Mouse (Mus musculus) midbrain, embryonic 16.5 days (tissue): Measurements from ENCODE around the gene Per3. TPM values are rescaled to one million over a fixed set of nuclear protein-coding genes. Genes with fewer than 3 reads are reported as not detected.

Source experiments
- ATAC-seq: fragments of 200-750 bp; cut with Nextera tagmentation; 2 replicates; pipeline ENCODE4 v1.8.0; 2017; ENCODE audit warnings: moderate TSS enrichment
- H3K27ac ChIP-seq: fragments of 300-500 bp; sonication (generic); 2 replicates; pipeline ENCODE4 v1.5.1; 2014; ENCODE audit warnings: mild to moderate bottlenecking, low read length, mixed read lengths
- H3K27me3 ChIP-seq: fragments of 300-500 bp; sonication (generic); 2 replicates; pipeline ENCODE4 v1.6.1; 2014; ENCODE audit warnings: low read depth, low read length, mixed read lengths; ENCODE audit not compliant: control insufficient read depth, insufficient read depth
- H3K36me3 ChIP-seq: fragments of 300-500 bp; sonication (generic); 2 replicates; pipeline ENCODE4 v1.6.1; 2014; ENCODE audit warnings: mild to moderate bottlenecking, low read length, moderate library complexity, mixed read lengths; ENCODE audit not compliant: control insufficient read depth, insufficient read depth
- H3K4me1 ChIP-seq: fragments of 300-500 bp; sonication (generic); 2 replicates; pipeline ENCODE4 v1.6.1; 2014; ENCODE audit warnings: mild to moderate bottlenecking, low read length, mixed read lengths; ENCODE audit not compliant: control insufficient read depth, insufficient read depth
- H3K4me2 ChIP-seq: fragments of 300-500 bp; sonication (generic); 2 replicates; pipeline ENCODE4 v1.6.1; 2014; ENCODE audit warnings: mild to moderate bottlenecking, low read length, mixed read lengths
- H3K4me3 ChIP-seq: fragments of 300-500 bp; sonication (generic); 2 replicates; pipeline ENCODE4 v1.5.1; 2014; ENCODE audit warnings: low read depth, mild to moderate bottlenecking, low read length, moderate library complexity, mixed read lengths
- H3K9ac ChIP-seq: fragments of 300-500 bp; sonication (generic); 2 replicates; pipeline ENCODE4 v1.6.1; 2014; ENCODE audit warnings: low read depth, low read length, mixed read lengths
- H3K9me3 ChIP-seq: fragments of 300-500 bp; sonication (generic); replicated peaks from 2 replicates; pipeline ENCODE4 v1.6.1; 2014; ENCODE audit warnings: mild to moderate bottlenecking, low read length, mixed read lengths; ENCODE audit not compliant: control insufficient read depth, poor library complexity, severe bottlenecking
- WGBS: fragments of 180-500 bp; shearing (Covaris S2); extraction: QIAGEN DNeasy Blood & Tissue Kit; methylation state at CpG from one replicate; pipeline ENCODE4 v1.1.7; 2014; 5-methylcytosine and 5-hydroxymethylcytosine counted together
- polyA plus RNA-seq: library from polyadenylated mRNA; unstranded; fragments of >200 nt; fragmentation: Nextera tagmentation; extraction: Ambion mirVana; gene quantifications from 2 replicates; pipeline ENCODE4 v1.2.1, GENCODE M21; 2015

The Per3 gene
- polyA plus RNA-seq, 1 experiment from 2014 or later, result 3.7 TPM

DNA sequence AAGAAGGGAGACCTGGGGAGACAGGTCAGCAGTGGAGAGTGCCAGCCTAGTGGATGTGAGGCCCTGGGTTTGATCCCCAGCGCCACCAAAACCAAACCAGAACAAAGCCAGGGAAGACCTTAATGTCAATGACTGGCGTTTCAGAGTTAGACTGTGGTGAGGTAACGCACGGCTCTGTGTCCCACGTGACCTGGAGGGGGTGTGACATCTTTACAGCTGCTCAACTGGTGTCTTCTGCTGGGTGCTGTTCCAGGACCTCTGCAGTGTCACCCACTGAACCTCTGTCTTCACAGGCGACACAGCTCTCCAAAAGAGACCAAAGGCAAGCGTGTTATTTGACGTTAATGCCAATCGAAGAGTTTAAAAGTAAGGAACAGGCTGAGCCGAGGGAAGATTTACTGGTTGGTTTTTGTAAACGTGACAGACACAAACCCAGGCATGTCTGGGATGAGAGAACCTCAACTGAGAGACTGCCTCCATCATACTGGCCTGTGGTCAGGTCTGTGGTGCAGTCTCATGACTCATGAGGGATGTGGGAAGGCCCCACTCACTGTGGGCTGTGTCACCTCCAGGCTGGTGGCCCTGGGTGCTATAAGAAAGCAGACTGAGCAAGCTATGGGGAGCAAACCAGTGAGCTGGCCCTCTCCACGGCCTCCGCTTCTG lies 38.7 kb downstream of the Per3 start:
- ATAC-seq, result no peak
- Histone ChIP-seq H3K9me3 (no peaks in the 10 kb centered on the region), H3K27me3 (no peaks in the 10 kb centered on the region), H3K4me2 (no peak overlapping the region), H3K36me3 (peaks cover 4% of the 10 kb centered on the region; the same call in 1 of the 2 replicates), H3K9ac (no peak overlapping the region), H3K4me3 (no peak overlapping the region), H3K4me1 (no peaks in the 10 kb centered on the region), H3K27ac (no peak overlapping the region)
- WGBS, result 94% methylated on average over 13 of the region's 13 CpGs

DNA sequence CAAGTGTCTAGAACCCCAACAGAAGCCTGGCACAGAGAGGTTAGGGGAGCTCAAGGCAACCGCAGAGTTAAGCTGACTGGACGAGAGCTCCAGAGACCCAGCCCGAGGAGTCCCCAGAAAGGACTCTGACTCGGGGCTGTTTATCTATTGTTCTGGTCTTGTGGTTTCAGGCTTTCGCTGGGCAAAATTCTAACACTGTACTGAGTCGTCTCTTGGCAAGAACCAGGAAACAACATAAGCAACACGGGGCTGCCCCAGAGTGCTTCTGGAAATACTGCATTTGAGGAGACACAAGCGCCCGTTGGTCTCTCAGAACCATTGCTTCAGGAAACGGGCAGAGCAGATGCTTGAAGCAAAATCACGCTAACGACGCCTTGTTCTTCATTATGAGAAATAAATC lies 43.1 kb downstream of the Per3 start:
- H3K4me1 ChIP-seq, result no peaks in the 10 kb centered on the region
- no peak overlapping the region for H3K4me3 ChIP-seq
- H3K27ac ChIP-seq, result no peak overlapping the region
- no peak overlapping the region for H3K9ac ChIP-seq
- WGBS, result 76% methylated on average over 13 of the region's 13 CpGs
- H3K27me3 ChIP-seq, result no peaks in the 10 kb centered on the region
- H3K36me3 ChIP-seq, result peaks cover 4% of the 10 kb centered on the region; the same call in 1 of the 2 replicates
- ATAC-seq, result no peak
- H3K9me3 ChIP-seq, result no peaks in the 10 kb centered on the region
- no peak overlapping the region for H3K4me2 ChIP-seq

DNA sequence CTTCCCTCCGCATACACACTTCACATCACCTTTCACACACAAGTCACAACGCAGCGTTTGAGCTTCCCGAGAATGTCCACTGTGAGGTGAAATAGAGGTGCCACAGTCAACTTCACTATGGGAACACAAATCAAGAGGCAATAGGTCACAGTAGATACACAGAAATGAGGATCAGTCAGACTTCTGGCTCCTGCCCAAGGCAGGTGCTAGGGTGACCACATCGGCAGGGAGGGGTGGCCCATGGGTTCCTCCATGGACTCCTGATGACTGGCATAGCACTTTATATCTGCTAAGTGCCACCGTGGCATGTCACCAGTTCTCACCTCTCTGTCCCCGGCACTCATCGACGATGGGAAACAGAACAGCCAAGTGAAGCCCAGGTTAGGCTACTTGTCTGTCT lies 45.8 kb downstream of the Per3 start:
- no peak overlapping the region for H3K27ac ChIP-seq
- no peak overlapping the region for H3K4me2 ChIP-seq
- no peaks in the 10 kb centered on the region for H3K4me1 ChIP-seq
- no peak for ATAC-seq
- H3K4me3 ChIP-seq, result no peak overlapping the region
- H3K9ac ChIP-seq, result no peak overlapping the region
- H3K9me3 ChIP-seq, result no peaks in the 10 kb centered on the region
- H3K36me3 ChIP-seq, result no peaks in the 10 kb centered on the region
- H3K27me3 ChIP-seq, result no peaks in the 10 kb centered on the region
- 95% methylated on average over 9 of the region's 9 CpGs for WGBS

DNA sequence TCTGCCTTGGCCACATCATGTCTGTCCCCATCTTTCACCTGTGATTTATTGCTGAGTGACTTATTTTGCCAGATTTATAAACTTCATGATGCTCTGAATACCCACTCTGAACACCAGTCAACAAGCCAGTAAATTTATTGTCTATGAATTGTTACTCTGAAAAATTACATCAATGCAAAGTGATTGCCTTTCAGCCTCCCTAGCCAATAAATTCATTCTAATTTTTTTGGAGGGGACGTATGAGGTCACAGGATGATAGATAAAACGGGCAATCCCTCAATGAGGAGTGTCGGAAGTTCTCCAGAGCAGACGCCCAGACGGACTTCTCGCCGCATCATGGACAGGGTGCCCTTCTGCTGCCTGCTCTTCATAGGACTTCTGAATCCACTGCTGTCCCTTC lies 47.7 kb downstream of the Per3 start, which contains the start of gene Uts2:
Gene Uts2 (plus strand): TSS at position 301 of the 400 bp plus-strand sequence.
- WGBS, result 93% methylated on average over 7 of the region's 7 CpGs
- H3K36me3 ChIP-seq, result no peaks in the 10 kb centered on the region
- no peak for ATAC-seq

DNA sequence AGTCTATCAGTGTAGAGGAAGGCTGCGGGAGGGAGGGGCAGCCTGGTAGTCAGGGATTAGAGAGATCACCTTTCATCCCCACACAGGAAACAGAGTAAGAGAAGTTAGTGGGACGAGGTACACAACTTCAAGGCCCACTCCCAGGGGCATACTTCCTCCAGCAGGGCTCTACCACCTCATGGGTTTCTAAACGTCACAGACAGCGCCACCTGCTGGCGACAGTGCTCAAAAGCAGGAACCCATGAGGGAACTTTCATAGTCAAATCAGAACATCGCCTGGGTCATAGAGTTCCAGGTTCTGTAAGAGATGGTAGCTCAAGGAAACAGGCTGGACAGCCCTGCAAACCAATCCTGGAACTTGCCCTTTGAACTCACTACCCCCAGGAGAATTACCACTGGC lies 54.3 kb downstream of the Per3 start:
- WGBS, result 48% methylated on average over 6 of the region's 6 CpGs
- H3K27me3 ChIP-seq, result no peaks in the 10 kb centered on the region

More for the DNA sequence above, 47.7 kb downstream of the Per3 start, which contains the start of gene Uts2:
- H3K27me3 ChIP-seq, result no peaks in the 10 kb centered on the region
- H3K27ac ChIP-seq, result no peak within 1 kb of the TSS
- H3K4me1 ChIP-seq, result no peaks in the 10 kb centered on the region
- H3K4me3 ChIP-seq, result no peak within 1 kb of the TSS
- H3K9me3 ChIP-seq, result no peaks in the 10 kb centered on the region
- H3K9ac ChIP-seq, result no peak within 1 kb of the TSS
- H3K4me2 ChIP-seq, result no peak within 1 kb of the TSS

DNA sequence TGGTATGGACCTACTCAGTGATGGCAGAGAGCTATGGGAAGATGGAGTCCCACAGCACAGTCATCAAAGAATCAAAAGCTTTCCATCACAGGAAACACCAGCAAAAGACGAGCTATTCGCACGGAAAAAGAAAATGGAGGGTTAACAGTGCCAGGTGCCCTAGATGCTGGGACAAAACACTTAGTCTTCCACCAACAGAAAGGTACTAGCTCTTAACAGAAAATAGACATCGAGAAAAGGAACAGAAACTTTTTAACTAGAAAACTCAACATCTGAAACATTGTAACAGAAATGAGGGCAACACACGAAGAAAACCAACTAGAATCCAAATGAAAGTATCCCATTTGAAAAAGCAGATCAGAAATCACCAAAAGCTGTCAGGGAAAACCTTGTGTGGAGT lies 64.3 kb downstream of the Per3 start:
- 91% methylated on average over 5 of the region's 5 CpGs for WGBS

More for the DNA sequence above, 54.3 kb downstream of the Per3 start:
- no peak overlapping the region for H3K9ac ChIP-seq
- H3K27ac ChIP-seq, result no peak overlapping the region
- H3K4me3 ChIP-seq, result no peak overlapping the region
- H3K4me1 ChIP-seq, result no peaks in the 10 kb centered on the region
- no peak for ATAC-seq
- no peaks in the 10 kb centered on the region for H3K36me3 ChIP-seq
- no peaks in the 10 kb centered on the region for H3K9me3 ChIP-seq
- H3K4me2 ChIP-seq, result no peak overlapping the region

DNA sequence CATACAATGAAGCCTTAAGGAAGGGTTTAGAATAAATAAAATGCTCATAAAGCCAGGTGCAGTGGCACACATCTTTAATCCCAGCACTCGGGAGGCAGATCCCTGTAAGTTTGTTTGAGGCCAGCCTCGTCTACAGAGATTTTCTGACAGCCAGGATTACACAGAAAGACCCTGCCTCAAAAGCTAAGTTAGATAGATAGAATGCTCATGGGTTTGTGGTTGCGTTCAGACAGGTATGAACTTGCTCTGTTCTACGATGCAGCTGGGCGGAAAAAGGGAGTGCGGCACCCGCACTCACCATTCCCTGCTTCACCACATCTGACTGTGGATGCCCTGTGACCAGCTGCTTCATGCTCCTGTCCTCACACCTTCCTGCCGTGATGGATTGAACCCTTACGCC lies 65.0 kb downstream of the Per3 start:
- Histone ChIP-seq H3K9me3 (no peaks in the 10 kb centered on the region), H3K36me3 (no peaks in the 10 kb centered on the region), H3K9ac (no peak overlapping the region), H3K4me2 (no peak overlapping the region), H3K27ac (no peak overlapping the region), H3K27me3 (no peaks in the 10 kb centered on the region), H3K4me3 (no peak overlapping the region), H3K4me1 (no peaks in the 10 kb centered on the region)
- 84% methylated on average over 9 of the region's 9 CpGs for whole genome bisulfite sequencing
- no peak for ATAC-seq

More for the DNA sequence above, 64.3 kb downstream of the Per3 start:
- Histone ChIP-seq H3K27ac (no peak overlapping the region), H3K9ac (no peak overlapping the region), H3K4me2 (no peak overlapping the region), H3K36me3 (no peaks in the 10 kb centered on the region), H3K4me1 (no peaks in the 10 kb centered on the region), H3K27me3 (no peaks in the 10 kb centered on the region), H3K9me3 (no peaks in the 10 kb centered on the region), H3K4me3 (no peak overlapping the region)
- ATAC-seq, result no peak

DNA sequence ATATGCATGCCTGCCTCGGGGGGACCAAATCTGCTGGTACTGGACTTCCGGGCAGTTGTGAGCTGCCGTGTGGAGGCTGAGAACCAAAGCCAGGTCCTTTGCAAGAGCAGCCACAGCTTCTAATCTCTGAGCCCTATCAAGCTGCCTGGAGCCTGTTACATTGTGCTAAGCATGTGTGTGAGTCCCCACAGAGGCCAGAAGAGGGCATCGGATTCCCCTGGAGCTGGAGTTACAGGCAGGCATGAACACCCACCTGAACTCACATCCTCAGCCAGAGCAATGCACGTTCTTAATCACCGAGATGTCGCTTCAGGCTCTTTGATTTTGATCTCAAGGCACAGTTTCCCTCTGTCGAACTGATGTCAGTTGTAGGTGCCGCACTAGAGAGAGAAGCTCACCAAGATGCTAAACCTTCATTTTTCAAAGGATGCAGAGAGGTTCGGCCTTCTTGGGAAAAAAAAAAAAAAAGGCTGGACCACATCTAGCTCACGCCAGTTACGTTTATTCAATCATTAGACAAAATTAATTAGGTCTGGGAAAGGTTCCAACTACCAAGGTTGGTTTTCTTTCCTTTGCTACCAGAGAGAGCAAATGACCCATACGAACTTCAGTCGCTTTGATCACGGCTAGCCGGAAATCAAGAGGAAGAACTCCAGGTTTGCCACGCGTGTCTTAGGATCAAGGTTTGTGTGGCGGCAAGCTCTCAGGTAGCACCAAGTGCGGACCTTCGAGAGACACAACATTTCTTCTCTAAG lies 66.1 kb downstream of the Per3 start:
- no peak for ATAC-seq
- Histone ChIP-seq H3K4me2 (no peak overlapping the region), H3K9ac (no peak overlapping the region), H3K9me3 (no peaks in the 10 kb centered on the region), H3K4me3 (no peak overlapping the region), H3K36me3 (no peaks in the 10 kb centered on the region), H3K27me3 (no peaks in the 10 kb centered on the region), H3K4me1 (no peaks in the 10 kb centered on the region), H3K27ac (no peak overlapping the region)
- WGBS, result 92% methylated on average over 21 of the region's 21 CpGs

DNA sequence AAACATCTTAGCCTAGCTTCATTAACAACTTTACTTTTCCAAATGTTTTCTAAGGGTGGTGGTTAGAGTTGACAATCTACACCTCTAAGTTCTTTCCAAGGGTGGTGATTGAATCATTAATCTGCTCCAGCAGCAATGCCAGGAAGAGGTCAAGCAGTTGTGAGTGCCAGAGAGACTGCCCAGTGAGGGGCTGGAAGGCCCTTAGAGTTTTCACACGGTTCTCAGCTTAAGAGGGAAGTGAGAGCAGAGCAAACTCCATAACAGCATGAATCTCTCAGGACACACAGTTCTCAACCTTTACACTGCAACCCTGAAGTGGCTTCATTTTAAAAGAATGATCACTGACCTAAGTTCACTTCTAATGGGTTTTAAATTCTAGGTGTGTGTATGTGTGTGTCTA lies 69.3 kb downstream of the Per3 start:
- WGBS, result 29% methylated on average over 1 of the region's 1 CpGs
- H3K27me3 ChIP-seq, result no peaks in the 10 kb centered on the region

More for the DNA sequence above, 69.3 kb downstream of the Per3 start:
- no peak overlapping the region for H3K27ac ChIP-seq
- H3K9me3 ChIP-seq, result no peaks in the 10 kb centered on the region
- H3K4me3 ChIP-seq, result no peak overlapping the region
- ATAC-seq, result no peak
- H3K4me2 ChIP-seq, result no peak overlapping the region
- H3K4me1 ChIP-seq, result no peaks in the 10 kb centered on the region
- no peaks in the 10 kb centered on the region for H3K36me3 ChIP-seq
- no peak overlapping the region for H3K9ac ChIP-seq
